Mouse (Mus musculus) brown adipose tissue, adult 24 weeks (tissue): ENCODE measurements around the gene Zcchc2. TPM values are rescaled to one million over a fixed set of nuclear protein-coding genes. Genes with fewer than 3 reads are reported as not detected.

Experiments
- H3K27ac ChIP-seq: fragments of 200-500 bp; replicated peaks from 2 replicates; pipeline ENCODE4 v1.5.1; 2012; ENCODE audit warnings: low read depth, mild to moderate bottlenecking, low read length
- H3K4me1 ChIP-seq: fragments of 200-500 bp; 2 replicates; pipeline ENCODE4 v1.6.1; 2012; ENCODE audit warnings: low read length, mixed read lengths; ENCODE audit not compliant: control insufficient read depth, insufficient read depth, insufficient read length
- H3K4me3 ChIP-seq: fragments of 200-500 bp; 2 replicates; pipeline ENCODE4 v1.5.1; 2012; ENCODE audit warnings: low read depth, mild to moderate bottlenecking, low read length, moderate library complexity; ENCODE audit not compliant: insufficient read depth
- polyA plus RNA-seq: library from polyadenylated mRNA; stranded (reverse); fragments of >200 nt; gene quantifications from 2 replicates; pipeline ENCODE4 v1.2.4, GENCODE M21; 2012; ENCODE audit not compliant: missing spikeins, insufficient read depth, insufficient read length

Zcchc2 gene
- polyA plus RNA-seq, 1 experiment, result 10.2 TPM

- Histone ChIP-seq H3K4me1 (no peaks in the 10 kb centered on the region), H3K4me3 (no peak overlapping the region), H3K27ac (no peak overlapping the region)
Measured at GRCm38 (mm10) chr1:106040271-106040670, 50.1 kb downstream of the Zcchc2 start.

- Histone ChIP-seq H3K4me3 (no peak overlapping the region), H3K4me1 (no peaks in the 10 kb centered on the region), H3K27ac (no peak overlapping the region)
Measured at GRCm38 (mm10) chr1:106042221-106042620, 52.0 kb downstream of the Zcchc2 start.

- no peaks in the 10 kb centered on the region for H3K4me1 ChIP-seq
- H3K27ac ChIP-seq, result no peak overlapping the region
- no peak overlapping the region for H3K4me3 ChIP-seq
Measured at GRCm38 (mm10) chr1:106043053-106043820, 53.0 kb downstream of the Zcchc2 start.

- Histone ChIP-seq H3K27ac (no peak overlapping the region), H3K4me3 (no peak overlapping the region), H3K4me1 (no peaks in the 10 kb centered on the region)
Measured at GRCm38 (mm10) chr1:106049036-106049435, 58.8 kb downstream of the Zcchc2 start.

GRCm38 (mm10) chr1:106054978-106055377 is 64.8 kb downstream of the Zcchc2 start:
- H3K4me3 ChIP-seq, result no peak overlapping the region
- no peak overlapping the region for H3K27ac ChIP-seq

GRCm38 (mm10) chr1:106058355-106058754 is 68.1 kb downstream of the Zcchc2 start:
- no peak overlapping the region for H3K4me3 ChIP-seq
- H3K27ac ChIP-seq, result no peak overlapping the region
- H3K4me1 ChIP-seq, result no peaks in the 10 kb centered on the region; the same call in 1 of the 2 replicates

More at GRCm38 (mm10) chr1:106054978-106055377, 64.8 kb downstream of the Zcchc2 start:
- H3K4me1 ChIP-seq, result no peaks in the 10 kb centered on the region

- Histone ChIP-seq H3K4me1 (peaks cover 9% of the 10 kb centered on the region), H3K27ac (no peak overlapping the region), H3K4me3 (no peak overlapping the region)
Measured at GRCm38 (mm10) chr1:106059516-106060277, 69.5 kb downstream of the Zcchc2 start.

- Histone ChIP-seq H3K4me1 (peaks cover 11% of the 10 kb centered on the region), H3K27ac (no peak overlapping the region), H3K4me3 (no peak overlapping the region)
Measured at GRCm38 (mm10) chr1:106061185-106061910, 71.1 kb downstream of the Zcchc2 start.

- no peak overlapping the region for H3K4me3 ChIP-seq
- peaks cover 11% of the 10 kb centered on the region for H3K4me1 ChIP-seq
- no peak overlapping the region for H3K27ac ChIP-seq
Measured at GRCm38 (mm10) chr1:106062891-106063590, 72.8 kb downstream of the Zcchc2 start.

- Histone ChIP-seq H3K27ac (no peak overlapping the region), H3K4me3 (no peak overlapping the region), H3K4me1 (peaks cover 11% of the 10 kb centered on the region)
Measured at GRCm38 (mm10) chr1:106063591-106064170, 73.5 kb downstream of the Zcchc2 start.

GRCm38 (mm10) chr1:106064291-106064690 is 74.1 kb downstream of the Zcchc2 start:
- Histone ChIP-seq H3K4me3 (no peak overlapping the region), H3K4me1 (peaks cover 11% of the 10 kb centered on the region), H3K27ac (no peak overlapping the region)

GRCm38 (mm10) chr1:106064711-106065110 is 74.5 kb downstream of the Zcchc2 start:
- Histone ChIP-seq H3K27ac (no peak overlapping the region), H3K4me1 (peaks cover 11% of the 10 kb centered on the region), H3K4me3 (no peak overlapping the region)

- H3K27ac ChIP-seq, result no peak overlapping the region
- peaks cover 11% of the 10 kb centered on the region for H3K4me1 ChIP-seq
- H3K4me3 ChIP-seq, result no peak overlapping the region
Measured at GRCm38 (mm10) chr1:106065679-106066078, 75.5 kb downstream of the Zcchc2 start.

- H3K4me3 ChIP-seq, result no peak overlapping the region
- H3K4me1 ChIP-seq, result peaks cover 11% of the 10 kb centered on the region
Measured at GRCm38 (mm10) chr1:106067306-106067705, 77.1 kb downstream of the Zcchc2 start.

More at GRCm38 (mm10) chr1:106067306-106067705, 77.1 kb downstream of the Zcchc2 start:
- no peak overlapping the region for H3K27ac ChIP-seq
